Mouse (Mus musculus) heart, postnatal 0 days (tissue): ENCODE measurements around the gene Sept8.

Experiments
- CTCF ChIP-seq: IDR thresholded peaks from 2 replicates; pipeline ENCODE4 v1.5.1; 2016; ENCODE audit warnings: antibody characterized with exemption, control low read depth, low read depth
- EP300 ChIP-seq: IDR thresholded peaks from 2 replicates; pipeline ENCODE4 v1.6.1; 2016; ENCODE audit warnings: antibody characterized with exemption, low read depth

DNA sequence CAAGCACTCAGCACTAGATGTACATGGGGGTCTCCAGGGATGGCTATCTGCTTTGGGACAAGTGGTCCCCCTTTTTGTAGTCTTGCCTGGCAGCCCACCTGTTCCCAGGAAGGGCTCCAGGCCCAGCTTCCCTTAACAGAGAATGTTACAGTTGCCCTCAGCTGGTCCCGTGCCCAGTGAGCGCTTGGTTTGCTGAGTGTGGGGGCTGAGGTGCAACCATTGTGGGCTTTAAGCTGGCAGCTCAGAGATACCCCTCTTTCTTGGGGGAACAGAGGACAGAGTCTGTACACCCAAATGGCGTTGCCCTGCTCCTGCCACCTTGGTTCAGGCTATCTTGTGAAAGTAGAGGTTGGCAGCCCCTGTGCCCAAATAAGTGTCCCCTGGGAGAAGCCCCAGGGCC lies 21.3 kb downstream of the Sept8 start:
- TF ChIP-seq CTCF (no peak), EP300 (no peak)
